Mouse (Mus musculus) kidney, embryonic 16.5 days (tissue): ENCODE measurements at regions not wholly inside any gene's neighbourhood (a gene's known extent, or its start where the extent isn't known, plus 50 kb on each side); places are given as distances from the start of the nearest gene placed in this dataset.

Experiments
- ATAC-seq: fragments of 200-750 bp; cut with Nextera tagmentation; 2 replicates; pipeline ENCODE4 v1.8.0; 2017; ENCODE audit warnings: moderate TSS enrichment; ENCODE audit not compliant: low FRiP score, low TSS enrichment
- H3K27ac ChIP-seq: fragments of 300-500 bp; sonication (generic); 2 replicates; pipeline ENCODE4 v1.5.1; 2014; ENCODE audit warnings: low read length
- H3K27me3 ChIP-seq: fragments of 300-500 bp; sonication (generic); 2 replicates; pipeline ENCODE4 v1.6.1; 2014; ENCODE audit warnings: low read length, control low read depth, mixed read lengths; ENCODE audit not compliant: insufficient read depth
- H3K36me3 ChIP-seq: fragments of 300-500 bp; sonication (generic); 2 replicates; pipeline ENCODE4 v1.6.1; 2014; ENCODE audit warnings: low read length, control low read depth, mixed read lengths; ENCODE audit not compliant: insufficient read depth
- H3K4me1 ChIP-seq: fragments of 300-500 bp; sonication (generic); 2 replicates; pipeline ENCODE4 v1.6.1; 2014; ENCODE audit warnings: low read length, control low read depth, mixed read lengths; ENCODE audit not compliant: insufficient read depth
- H3K4me2 ChIP-seq: fragments of 300-500 bp; sonication (generic); replicated peaks from 2 replicates; pipeline ENCODE4 v1.6.1; 2014; ENCODE audit warnings: low read depth, low read length
- H3K4me3 ChIP-seq: fragments of 300-500 bp; sonication (generic); 2 replicates; pipeline ENCODE4 v1.5.1; 2014; ENCODE audit warnings: mild to moderate bottlenecking, low read length
- H3K9ac ChIP-seq: fragments of 300-500 bp; sonication (generic); replicated peaks from 2 replicates; pipeline ENCODE4 v1.6.1; 2014; ENCODE audit warnings: low read length
- H3K9me3 ChIP-seq: fragments of 300-500 bp; sonication (generic); 2 replicates; pipeline ENCODE4 v1.6.1; 2016; ENCODE audit warnings: low read length, control low read depth
- WGBS: fragments of 180-500 bp; shearing (Covaris S2); extraction: QIAGEN DNeasy Blood & Tissue Kit; methylation state at CpG from one replicate; pipeline ENCODE4 v1.1.7; 2014; 5-methylcytosine and 5-hydroxymethylcytosine counted together

GRCm38 (mm10) chr11:17414531-17414930, 157.2 kb downstream of the C1d start:
- no peak for ATAC-seq
- no peaks in the 10 kb centered on the region for H3K9me3 ChIP-seq
- H3K27ac ChIP-seq: no peak overlapping the region
- H3K27me3 ChIP-seq: no peaks in the 10 kb centered on the region
- WGBS: 18% methylated on average over 1 of the region's 1 CpGs
- no peak overlapping the region for H3K4me2 ChIP-seq
- H3K4me1 ChIP-seq: no peaks in the 10 kb centered on the region
- H3K9ac ChIP-seq: no peak overlapping the region
- no peaks in the 10 kb centered on the region for H3K36me3 ChIP-seq
- no peak overlapping the region for H3K4me3 ChIP-seq

GRCm38 (mm10) chr11:17415144-17415543, 157.8 kb downstream of the C1d start:
- no peaks in the 10 kb centered on the region for H3K36me3 ChIP-seq
- no peaks in the 10 kb centered on the region for H3K27me3 ChIP-seq
- no peaks in the 10 kb centered on the region for H3K9me3 ChIP-seq
- no peak overlapping the region for H3K4me2 ChIP-seq
- no peak for ATAC-seq
- H3K4me1 ChIP-seq: no peaks in the 10 kb centered on the region
- no peak overlapping the region for H3K4me3 ChIP-seq
- WGBS: 48% methylated on average over 1 of the region's 1 CpGs
- no peak overlapping the region for H3K27ac ChIP-seq
- no peak overlapping the region for H3K9ac ChIP-seq

GRCm38 (mm10) chr11:17417656-17418289, 160.4 kb downstream of the C1d start:
- H3K4me3 ChIP-seq: no peak overlapping the region
- no peaks in the 10 kb centered on the region for H3K27me3 ChIP-seq
- no peaks in the 10 kb centered on the region for H3K4me1 ChIP-seq
- peaks cover 3% of the 10 kb centered on the region; the same call in 1 of the 2 replicates for H3K9me3 ChIP-seq
- no peak for ATAC-seq
- no peak overlapping the region for H3K4me2 ChIP-seq
- WGBS: 50% methylated on average over 4 of the region's 4 CpGs
- H3K36me3 ChIP-seq: no peaks in the 10 kb centered on the region
- no peak overlapping the region for H3K9ac ChIP-seq
- H3K27ac ChIP-seq: no peak overlapping the region

- no peak for ATAC-seq
- 32% methylated on average over 4 of the region's 4 CpGs for WGBS
- Histone ChIP-seq H3K36me3 (no peaks in the 10 kb centered on the region), H3K4me3 (no peak overlapping the region), H3K27ac (no peak overlapping the region), H3K27me3 (no peaks in the 10 kb centered on the region), H3K9ac (no peak overlapping the region), H3K9me3 (no peaks in the 10 kb centered on the region), H3K4me2 (no peak overlapping the region), H3K4me1 (no peaks in the 10 kb centered on the region)
Measured at GRCm38 (mm10) chr11:17442133-17442532, 184.8 kb downstream of the C1d start.

GRCm38 (mm10) chr11:17449289-17449688, 191.9 kb downstream of the C1d start:
- peak overlapping the region; percentile 31; the same call in 1 of the 2 replicates for H3K27ac ChIP-seq
- no peak overlapping the region for H3K4me2 ChIP-seq
- H3K9ac ChIP-seq: no peak overlapping the region
- WGBS: 57% methylated on average over 7 of the region's 7 CpGs
- no peaks in the 10 kb centered on the region for H3K27me3 ChIP-seq
- H3K4me1 ChIP-seq: peaks cover 23% of the 10 kb centered on the region
- no peak overlapping the region for H3K4me3 ChIP-seq
- no peak for ATAC-seq
- H3K36me3 ChIP-seq: no peaks in the 10 kb centered on the region
- no peaks in the 10 kb centered on the region for H3K9me3 ChIP-seq

GRCm38 (mm10) chr11:17450360-17451045, 193.1 kb downstream of the C1d start:
- Histone ChIP-seq H3K9ac (no peak overlapping the region), H3K4me1 (peaks cover 23% of the 10 kb centered on the region), H3K36me3 (no peaks in the 10 kb centered on the region), H3K4me2 (no peak overlapping the region), H3K4me3 (no peak overlapping the region), H3K27ac (peak overlapping the region; percentile 67), H3K9me3 (no peaks in the 10 kb centered on the region), H3K27me3 (no peaks in the 10 kb centered on the region)
- WGBS: 27% methylated on average over 7 of the region's 7 CpGs
- ATAC-seq: peak; percentile 76; the same call in 1 of the 2 replicates

GRCm38 (mm10) chr11:17451451-17451850, 194.1 kb downstream of the C1d start:
- Histone ChIP-seq H3K4me3 (no peak overlapping the region), H3K27me3 (no peaks in the 10 kb centered on the region), H3K4me2 (no peak overlapping the region), H3K27ac (no peak overlapping the region), H3K36me3 (no peaks in the 10 kb centered on the region), H3K9ac (no peak overlapping the region), H3K9me3 (no peaks in the 10 kb centered on the region), H3K4me1 (peaks cover 23% of the 10 kb centered on the region)
- WGBS: 92% methylated on average over 2 of the region's 2 CpGs
- ATAC-seq: no peak

GRCm38 (mm10) chr11:17453530-17453929, 196.2 kb downstream of the C1d start:
- Histone ChIP-seq H3K4me1 (peaks cover 17% of the 10 kb centered on the region), H3K27me3 (no peaks in the 10 kb centered on the region), H3K36me3 (no peaks in the 10 kb centered on the region), H3K4me2 (no peak overlapping the region), H3K9me3 (no peaks in the 10 kb centered on the region), H3K27ac (0 out of 2 replicates have a peak overlapping the region, but pooled peaks have one; percentile 11), H3K4me3 (no peak overlapping the region), H3K9ac (no peak overlapping the region)
- WGBS: 22% methylated on average over 9 of the region's 9 CpGs
- ATAC-seq: peak; percentile 44

GRCm38 (mm10) chr11:17458946-17459345, 201.6 kb downstream of the C1d start:
- no peaks in the 10 kb centered on the region for H3K27me3 ChIP-seq
- no peak overlapping the region for H3K27ac ChIP-seq
- no peaks in the 10 kb centered on the region for H3K9me3 ChIP-seq
- no peak overlapping the region for H3K4me2 ChIP-seq
- ATAC-seq: no peak
- 60% methylated on average over 4 of the region's 4 CpGs for WGBS
- no peak overlapping the region for H3K4me3 ChIP-seq
- peaks cover 10% of the 10 kb centered on the region for H3K4me1 ChIP-seq
- no peak overlapping the region for H3K9ac ChIP-seq
- H3K36me3 ChIP-seq: no peaks in the 10 kb centered on the region
